Comparison of ENCODE assay signal across 10 mouse cellular contexts in the genomic region with DNA sequence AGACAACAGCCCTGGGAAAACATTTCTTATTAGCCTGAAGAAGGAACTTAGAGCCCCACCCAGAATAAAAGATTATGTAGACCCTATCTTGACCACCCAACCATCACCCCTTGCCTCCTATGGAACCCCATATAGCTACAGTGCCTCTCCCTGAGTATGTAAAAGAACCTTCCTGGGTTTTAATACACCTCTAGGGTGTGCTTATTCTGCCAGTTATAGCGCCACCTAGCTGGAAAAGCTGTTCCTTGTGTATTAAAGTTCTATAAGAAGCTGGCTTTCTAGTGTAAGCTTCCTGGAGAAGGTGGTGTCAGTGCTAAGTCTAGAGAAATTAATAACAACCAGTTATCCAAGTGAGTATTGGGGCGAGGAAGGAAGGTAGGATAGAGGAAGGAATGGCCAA.
A peak's percentile ranks its signal among the peaks of the same experiment; 100 is the strongest.
DNase-seq lines count a peak whose midpoint lies in the region; ATAC-seq and TF ChIP-seq lines count a peak whose summit lies in the region.
"Had no signal": no experiment of that assay in that cellular context is flagged by ENCODE, and none has a peak within 500 bp of the region (broad histone marks: within the 10 kb centered on the region; RNA-seq: fewer than 3 reads in every experiment).

No protein-coding gene starts in this region.

- H3K27ac ChIP-seq in hindbrain, embryonic 10.5 days: no peak overlapping the region
- no peak overlapping the region for H3K27ac ChIP-seq in hindbrain, embryonic 16.5 days (ENCODE audit: low read depth, low read length)
- no peak overlapping the region for H3K27ac ChIP-seq in limb, embryonic 14.5 days (replicated peaks; ENCODE audit: low read depth, low read length)
- H3K27ac ChIP-seq: liver, embryonic 15.5 days had no signal

- H3K9me3 ChIP-seq in hindbrain, embryonic 10.5 days: no peaks in the 10 kb centered on the region
- H3K9me3 ChIP-seq in hindbrain, embryonic 16.5 days (ENCODE audit: control insufficient read depth, low read length): no peaks in the 10 kb centered on the region
- no peaks in the 10 kb centered on the region for H3K9me3 ChIP-seq in limb, embryonic 14.5 days (ENCODE audit: control insufficient read depth, low read length)
- H3K9me3 ChIP-seq: liver, embryonic 15.5 days; stomach, embryonic 15.5 days had no signal

- DNase-seq in hindbrain, embryonic 10.5 days (ENCODE audit: low spot score): peak; percentile 20
- DNase-seq in MEL-GATA-1-ER (ENCODE audit: extremely low read depth, low read depth): peak; percentile 55
- DNase-seq in c-Kit-positive CD71-positive TER-119-positive erythroid progenitor cells, embryonic 14.5 days (ENCODE audit: low spot score): peak; percentile 12
- peak; percentile 32 for DNase-seq in kidney, adult 11 months
- DNase-seq in limb, embryonic 14.5 days (ENCODE audit: low spot score): peak; percentile 30
- no peak for DNase-seq in spleen, postnatal 4 days (ENCODE audit: low spot score in 2 of 2)

- H3K4me2 ChIP-seq in hindbrain, embryonic 16.5 days (ENCODE audit: low read length): no peak overlapping the region
- H3K4me2 ChIP-seq in limb, embryonic 14.5 days (replicated peaks; ENCODE audit: low read depth, low read length, severe bottlenecking): no peak overlapping the region
- H3K4me2 ChIP-seq: liver, embryonic 15.5 days; stomach, embryonic 15.5 days had no signal

- H3K4me1 ChIP-seq in hindbrain, embryonic 10.5 days (replicated peaks): 0 out of 2 replicates have a peak, but pooled peaks cover 9% of the 10 kb centered on the region
- H3K4me1 ChIP-seq in hindbrain, embryonic 16.5 days (ENCODE audit: control insufficient read depth, insufficient read depth, low read depth, low read length): no peaks in the 10 kb centered on the region
- no peaks in the 10 kb centered on the region for H3K4me1 ChIP-seq in limb, embryonic 14.5 days (ENCODE audit: control insufficient read depth, insufficient read depth, low read length)
- H3K4me1 ChIP-seq: liver, embryonic 15.5 days; stomach, embryonic 15.5 days had no signal

- no peak overlapping the region for H3K4me3 ChIP-seq in hindbrain, embryonic 10.5 days
- H3K4me3 ChIP-seq in hindbrain, embryonic 16.5 days (ENCODE audit: low read length): no peak overlapping the region
- no peak overlapping the region for H3K4me3 ChIP-seq in limb, embryonic 14.5 days (replicated peaks; ENCODE audit: low read length)
- H3K4me3 ChIP-seq: liver, embryonic 15.5 days; stomach, embryonic 15.5 days had no signal

- H3K9ac ChIP-seq in hindbrain, embryonic 16.5 days (ENCODE audit: low read depth, low read length): no peak overlapping the region
- H3K9ac ChIP-seq in limb, embryonic 14.5 days (ENCODE audit: low read depth, low read length, severe bottlenecking): no peak overlapping the region
- H3K9ac ChIP-seq: liver, embryonic 15.5 days; stomach, embryonic 15.5 days had no signal

- H3K36me3 ChIP-seq in hindbrain, embryonic 10.5 days: no peaks in the 10 kb centered on the region
- H3K36me3 ChIP-seq in hindbrain, embryonic 16.5 days (ENCODE audit: control insufficient read depth, insufficient read depth, low read length): no peaks in the 10 kb centered on the region
- no peaks in the 10 kb centered on the region for H3K36me3 ChIP-seq in limb, embryonic 14.5 days (ENCODE audit: control insufficient read depth, insufficient read depth, low read length)
- H3K36me3 ChIP-seq: liver, embryonic 15.5 days had no signal

- H3K27me3 ChIP-seq in hindbrain, embryonic 10.5 days (ENCODE audit: insufficient read depth, poor library complexity, severe bottlenecking): no peaks in the 10 kb centered on the region
- H3K27me3 ChIP-seq in hindbrain, embryonic 16.5 days (replicated peaks; ENCODE audit: control insufficient read depth, insufficient read depth, low read length): no peaks in the 10 kb centered on the region
- no peaks in the 10 kb centered on the region for H3K27me3 ChIP-seq in limb, embryonic 14.5 days (ENCODE audit: control insufficient read depth, insufficient read depth, low read length)
- H3K27me3 ChIP-seq: liver, embryonic 15.5 days; stomach, embryonic 15.5 days had no signal

- WGBS in hindbrain, embryonic 10.5 days: 39% methylated on average over 2 of the region's 2 CpGs
- WGBS in hindbrain, embryonic 16.5 days: 40% methylated on average over 2 of the region's 2 CpGs
- WGBS in limb, embryonic 14.5 days: 33% methylated on average over 2 of the region's 2 CpGs

- ATAC-seq in hindbrain, embryonic 16.5 days: no peak
- no peak for ATAC-seq in limb, embryonic 14.5 days (ENCODE audit: low FRiP score, low read depth)
- ATAC-seq in megakaryocyte, adult 5-6 weeks (ENCODE audit: poor library complexity, severe bottlenecking): no peak

- no peak for TF ChIP-seq POLR2A in limb, embryonic 14.5 days (IDR thresholded peaks at IDR 0.05; ENCODE audit: borderline replicate concordance, extremely low read depth, insufficient read depth, insufficient read length)

Comparison
In these comparisons a context has a peak if more than half of its experiments do, and no peak if none do; other contexts are left out.
1. DNase-seq: peak in hindbrain, embryonic 10.5 days (single experiment), MEL-GATA-1-ER (single experiment), c-Kit-positive CD71-positive TER-119-positive erythroid progenitor cells, embryonic 14.5 days (single experiment), kidney, adult 11 months (single experiment) and limb, embryonic 14.5 days (single experiment); none in spleen, postnatal 4 days (0 of 2).